Mouse (Mus musculus): ENCODE measurements around the gene Scn8a.

Scn8a gene

GRCm38 (mm10) chr15:101091551-101091950 is 221.9 kb downstream of the Scn8a start:
- DNase-seq (ENCODE audit: low read depth in 2 of 2, low spot score in 2 of 2) = no peak

GRCm38 (mm10) chr15:101092121-101092828 is 222.6 kb downstream of the Scn8a start:
- DNase-seq (ENCODE audit: low read depth in 2 of 2, low spot score in 2 of 2) = no peak

- DNase-seq (ENCODE audit: low read depth in 2 of 2, low spot score in 2 of 2) = no peak
Measured at GRCm38 (mm10) chr15:101092829-101093648, 223.4 kb downstream of the Scn8a start.

- DNase-seq (ENCODE audit: low read depth in 2 of 2, low spot score in 2 of 2) = no peak
Measured at GRCm38 (mm10) chr15:101093988-101094387, 224.3 kb downstream of the Scn8a start.

GRCm38 (mm10) chr15:101094979-101095378 is 225.3 kb downstream of the Scn8a start:
- no peak for DNase-seq (ENCODE audit: low read depth in 2 of 2, low spot score in 2 of 2)

- DNase-seq (ENCODE audit: low read depth in 2 of 2, low spot score in 2 of 2) = no peak
Measured at GRCm38 (mm10) chr15:101095392-101095791, 225.7 kb downstream of the Scn8a start.
